Mouse (Mus musculus) layer of hippocampus, adult 9-11 months (tissue): ENCODE measurements around the gene P2rx3.

ENCODE experiments used
- DNase-seq: peaks from one replicate; pipeline ENCODE4 v3.0.0; 2022

P2rx3 gene

DNA sequence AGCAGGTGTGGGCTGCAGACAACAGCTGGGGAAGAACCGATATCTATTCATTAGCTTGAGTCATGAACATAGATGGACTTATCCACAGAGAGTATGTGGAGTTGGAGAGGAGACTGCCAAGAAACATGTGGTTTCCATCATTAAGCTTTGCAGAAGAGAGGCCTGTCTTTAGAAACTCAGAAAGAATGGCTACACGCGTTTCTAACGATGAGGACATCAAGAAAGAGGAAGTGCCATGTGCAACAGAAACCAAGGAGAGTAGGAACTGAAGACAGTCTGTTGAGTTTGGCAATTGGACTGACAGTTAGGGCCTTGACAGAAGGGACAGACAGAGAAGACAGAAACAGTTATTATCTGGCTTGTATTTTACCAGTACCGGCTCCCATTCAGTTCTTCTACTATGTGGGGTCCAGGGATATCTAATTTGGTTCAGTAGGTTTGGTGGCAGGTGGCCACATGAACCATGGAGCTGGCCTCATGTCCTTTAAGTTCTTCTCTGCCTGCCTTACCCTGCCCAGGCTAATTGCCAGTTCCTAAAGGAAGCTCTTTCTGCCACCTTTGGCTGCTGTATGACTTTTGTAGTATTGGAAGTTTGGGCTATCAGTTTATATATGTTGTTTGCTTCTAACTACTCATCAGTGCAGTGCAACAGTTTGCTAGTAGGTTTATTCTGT, 69.8 kb downstream of the P2rx3 start:
- no peak for DNase-seq

DNA sequence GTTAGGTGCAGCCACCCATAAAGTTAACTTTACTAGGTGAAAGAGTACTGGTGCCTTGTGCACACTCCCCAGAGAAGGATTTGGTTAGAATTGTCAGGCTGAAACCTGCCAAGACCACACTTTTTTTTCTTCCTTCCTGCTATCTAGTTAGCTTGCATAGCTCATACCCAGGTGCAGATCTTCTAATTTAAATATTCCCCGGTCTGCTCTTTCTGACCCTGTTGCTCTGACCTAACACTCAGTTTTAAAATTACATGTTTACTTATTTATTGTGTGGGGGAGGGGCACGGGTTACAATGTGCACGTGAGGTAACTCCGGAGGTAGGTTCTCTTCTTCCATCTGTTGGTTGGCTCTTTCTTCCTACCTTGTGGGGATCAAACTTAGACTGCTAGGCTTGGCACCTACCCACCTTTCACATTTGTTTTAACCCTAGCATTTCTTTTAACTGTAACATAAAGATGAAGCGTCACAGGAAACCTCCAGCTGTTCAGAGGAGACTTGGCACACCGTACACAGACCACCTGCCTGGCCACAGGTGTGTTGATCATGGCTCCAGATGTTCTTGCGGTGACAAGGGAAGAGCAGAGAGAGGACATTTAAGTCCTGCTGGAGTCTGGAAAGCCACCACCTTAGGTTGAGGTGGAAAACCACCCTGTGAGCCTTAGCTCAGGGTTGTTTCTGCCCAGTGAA, 73.0 kb downstream of the P2rx3 start:
- no peak for DNase-seq

- DNase-seq, result no peak
These were observed 74.3 kb downstream of the P2rx3 start for GRCm38 (mm10) chr2:84962906-84963507.

- no peak for DNase-seq
These were observed 75.4 kb downstream of the P2rx3 start for GRCm38 (mm10) chr2:84961901-84962300.

GRCm38 (mm10) chr2:84961300-84961699, 76.0 kb downstream of the P2rx3 start:
- no peak for DNase-seq

- DNase-seq, result no peak
These were observed 78.5 kb downstream of the P2rx3 start for GRCm38 (mm10) chr2:84958588-84959264.

- peak; percentile 26 for DNase-seq
These were observed 81.0 kb downstream of the P2rx3 start for GRCm38 (mm10) chr2:84956274-84956673.

DNA sequence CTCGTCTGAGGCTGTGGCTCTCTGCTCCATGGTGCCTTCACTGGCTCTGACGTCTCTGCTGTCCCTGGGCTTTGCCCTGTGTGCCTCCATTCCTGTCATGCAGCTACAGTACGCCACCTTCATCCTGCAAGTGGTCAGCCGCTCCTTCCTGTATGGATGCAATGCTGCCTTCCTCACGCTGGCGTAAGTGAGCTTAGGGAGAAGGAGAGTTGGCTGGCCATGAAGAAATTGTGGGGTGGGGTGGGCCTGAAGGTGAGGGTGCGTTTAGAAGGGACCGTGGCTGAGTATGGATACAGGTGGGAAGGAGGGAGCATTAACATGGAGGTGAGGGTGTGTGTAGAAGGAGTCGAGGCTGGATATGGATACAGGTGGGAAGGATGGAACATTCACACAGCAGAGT, 81.8 kb downstream of the P2rx3 start:
- DNase-seq, result no peak

DNA sequence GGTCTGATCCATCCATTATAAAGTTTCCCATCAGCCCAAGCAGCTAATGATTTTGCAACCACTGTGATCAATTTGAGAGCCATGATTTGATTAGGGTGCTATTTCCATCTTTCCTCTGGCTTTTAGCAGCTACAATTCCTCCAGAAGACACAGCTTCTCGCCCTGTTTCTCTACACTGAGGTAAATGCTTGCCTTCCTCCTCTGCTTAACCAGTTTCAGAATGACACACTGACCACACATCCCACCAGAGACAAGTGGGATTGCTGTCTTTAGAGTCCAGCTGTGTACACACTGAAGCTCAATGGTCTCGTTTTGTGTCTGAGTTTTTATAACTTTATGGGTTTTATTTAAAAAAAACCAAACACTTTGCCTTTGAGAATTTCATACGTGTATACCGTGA, 84.6 kb downstream of the P2rx3 start:
- no peak for DNase-seq

GRCm38 (mm10) chr2:84952251-84952650, 85.0 kb downstream of the P2rx3 start:
- DNase-seq, result no peak

GRCm38 (mm10) chr2:84951027-84951426, 86.2 kb downstream of the P2rx3 start:
- DNase-seq, result no peak

DNA sequence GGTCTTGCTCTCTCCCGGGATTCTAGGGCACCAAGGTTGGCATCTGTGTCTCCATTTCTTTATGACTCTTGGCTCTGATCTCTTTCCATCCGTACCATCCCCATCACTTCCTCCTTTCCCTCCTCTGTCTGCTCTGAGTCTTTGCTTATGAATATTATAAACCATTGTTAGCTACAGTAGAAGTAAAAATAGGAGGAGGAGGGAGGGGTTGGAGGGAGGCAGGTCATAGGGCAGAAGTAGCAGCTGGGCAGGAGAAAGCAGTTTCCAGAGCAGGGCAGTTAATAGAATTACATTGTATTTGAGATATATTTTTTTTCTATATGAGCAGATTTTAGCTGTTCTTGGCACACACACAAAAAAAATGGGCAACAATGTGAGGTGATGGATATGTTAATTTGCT, 88.5 kb downstream of the P2rx3 start:
- DNase-seq, result no peak
